Mouse (Mus musculus) CD4-positive, CD25-positive, alpha-beta regulatory T cell, adult 4 months (primary cell): ENCODE measurements around the gene Dhrs2. TPM values are rescaled to one million over a fixed set of nuclear protein-coding genes. Genes with fewer than 3 reads are reported as not detected.

Source experiments
- ATAC-seq: one replicate; pipeline ENCODE4 v1.8.0; 2017
- polyA plus RNA-seq, 2 experiments: library from polyadenylated mRNA; unstranded; fragments of 100-300 nt; shearing (Covaris generic); gene quantifications; one replicate each; pipeline ENCODE4 v1.2.1; 2017

Gene Dhrs2
- polyA plus RNA-seq, 2 experiments from 2014 or later, result not detected

DNA sequence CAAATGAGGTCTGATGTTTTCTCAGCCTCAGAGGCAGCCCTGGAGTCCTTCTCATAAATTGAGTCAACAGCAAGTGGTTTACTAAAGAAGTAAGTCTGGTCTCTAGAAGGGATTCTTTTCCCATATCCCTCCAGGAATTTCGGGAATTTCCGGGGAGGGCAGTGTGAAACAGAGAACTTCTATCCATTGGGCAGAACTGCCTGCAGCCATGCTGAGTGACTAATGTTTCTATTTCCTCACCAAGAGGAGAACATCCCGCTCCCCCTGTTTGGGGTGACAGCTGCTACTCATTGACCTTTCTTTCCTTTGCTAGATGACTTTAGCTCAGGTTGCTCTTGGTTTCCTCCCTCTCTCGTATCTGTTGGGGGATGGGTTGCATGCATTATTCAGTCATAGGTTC, 31.8 kb downstream of the Dhrs2 start:
- no peak for ATAC-seq

DNA sequence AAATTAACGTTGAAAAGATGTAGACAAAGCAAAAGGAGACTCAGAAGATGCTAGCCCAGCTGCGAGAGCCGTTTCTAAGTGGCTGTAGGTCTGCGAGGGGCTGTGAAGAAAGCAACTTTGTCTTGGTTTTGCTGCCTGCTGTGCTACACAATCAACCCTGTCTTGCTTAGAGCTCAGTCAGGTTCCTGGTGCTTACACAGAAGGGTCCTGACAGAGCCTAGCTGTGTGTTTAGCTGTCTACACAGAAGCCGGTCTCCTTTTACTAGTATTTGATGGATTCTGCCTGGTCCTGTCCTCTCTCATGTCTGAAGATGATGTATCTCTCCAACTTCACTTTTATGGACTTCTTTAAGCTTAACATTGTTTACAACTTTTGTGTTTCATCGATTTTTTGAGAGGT, 33.6 kb downstream of the Dhrs2 start:
- no peak for ATAC-seq

DNA sequence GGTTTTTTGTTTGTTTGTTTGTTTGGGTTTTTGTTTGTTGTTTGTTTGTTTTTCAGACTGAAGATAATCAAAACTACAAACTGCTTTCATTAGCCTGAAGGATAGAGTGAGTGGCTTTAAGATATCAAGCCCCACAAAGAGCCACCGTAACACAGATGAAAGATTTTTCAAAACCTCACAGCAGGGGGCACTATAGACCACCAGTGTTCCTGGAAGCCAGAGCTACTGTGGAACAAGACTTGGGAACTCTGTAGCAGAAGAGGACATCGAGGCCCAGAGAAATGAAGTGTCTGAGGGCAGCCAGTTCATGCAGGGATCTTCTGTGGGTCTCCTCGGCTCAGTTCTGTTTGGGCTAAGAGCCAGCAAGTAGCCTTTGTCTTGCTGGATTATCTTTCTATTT, 49.4 kb downstream of the Dhrs2 start:
- ATAC-seq, result no peak

DNA sequence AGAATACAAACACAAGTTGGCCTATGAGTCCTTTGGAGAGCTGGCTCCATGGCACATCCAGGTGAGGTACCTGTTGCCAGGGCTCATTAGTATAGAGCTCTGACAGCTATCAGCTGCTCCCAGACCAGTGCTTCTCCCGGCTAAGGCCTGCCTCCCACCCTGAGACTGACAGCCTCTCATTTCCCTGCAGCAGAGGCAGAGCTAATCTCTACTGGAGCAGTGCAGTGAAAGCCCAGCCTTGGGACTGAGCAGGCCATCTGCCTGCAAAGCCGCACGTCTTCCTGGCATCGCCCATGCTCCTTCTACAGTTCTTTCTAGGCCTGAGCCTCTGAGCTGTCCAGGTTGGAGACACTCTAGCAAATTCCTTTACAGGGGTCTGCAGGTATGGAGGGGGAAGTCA, 51.2 kb downstream of the Dhrs2 start:
- ATAC-seq, result no peak

DNA sequence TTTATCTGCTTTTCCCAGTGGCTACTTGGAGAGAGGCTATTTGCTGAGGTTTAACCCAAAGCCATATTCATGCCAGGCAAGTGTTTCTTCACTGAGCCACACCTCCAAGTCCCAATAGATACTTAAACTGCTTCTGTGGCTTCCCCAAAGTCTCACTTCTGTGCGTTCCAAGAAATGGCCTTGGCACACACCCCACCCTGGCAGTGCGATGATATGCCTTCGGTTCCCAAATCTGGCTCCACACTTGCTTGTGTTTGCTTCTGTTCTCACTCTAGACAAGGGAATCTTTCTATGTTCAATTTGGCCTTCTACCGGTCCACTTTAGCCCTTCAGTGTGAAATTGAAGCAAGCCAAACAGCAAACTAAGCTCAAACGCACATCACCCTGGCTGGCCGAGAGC, 53.0 kb downstream of the Dhrs2 start:
- ATAC-seq, result no peak

DNA sequence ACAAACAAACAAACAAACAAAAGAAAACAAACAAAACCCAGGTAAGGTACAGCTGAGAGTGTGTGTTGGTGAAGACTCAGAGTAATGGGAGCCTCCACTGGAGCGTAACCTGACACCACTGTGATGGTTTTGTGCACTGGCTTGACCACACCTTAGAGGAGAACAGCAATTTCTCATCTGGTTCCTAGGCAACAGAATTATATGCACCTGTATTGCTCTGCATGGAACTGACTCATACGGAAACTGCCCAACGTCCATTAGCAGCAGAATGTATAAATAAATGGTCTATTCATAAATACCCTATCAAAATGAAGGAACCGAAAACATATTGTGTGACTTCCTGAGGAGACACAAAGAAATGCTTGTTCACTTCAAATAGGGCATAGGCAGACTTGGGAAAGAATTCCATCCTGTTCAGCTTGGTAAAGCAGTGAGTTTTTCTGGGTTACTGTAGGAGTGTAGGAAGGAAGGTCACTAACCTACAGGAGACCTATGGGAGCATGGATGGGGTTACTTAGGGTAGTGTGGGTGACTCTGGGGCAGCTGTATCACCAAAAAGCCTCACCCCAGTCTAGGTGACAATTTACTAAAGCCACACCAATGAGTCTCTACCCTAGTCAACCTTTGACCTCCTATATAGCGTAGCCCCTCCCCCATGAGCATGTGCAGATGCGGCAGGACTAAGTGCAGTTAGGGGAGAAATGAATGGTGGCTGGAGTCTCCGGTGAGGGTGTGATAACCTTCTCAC, 57.7 kb downstream of the Dhrs2 start:
- no peak for ATAC-seq

Other genes with a start within 250 kb of the Dhrs2 start
- gene Gm17428, start 245.1 kb upstream of the Dhrs2 start, polyA plus RNA-seq, result not detected
- gene Myh7, start 227.4 kb upstream of the Dhrs2 start, polyA plus RNA-seq, result not detected
- gene Ngdn, start 206.6 kb upstream of the Dhrs2 start, polyA plus RNA-seq, result 100 to 1,000 TPM; 181 to 192 TPM
- gene Zfhx2, start 129.7 kb upstream of the Dhrs2 start, polyA plus RNA-seq, result 1 to 10 TPM; 4.2 to 4.6 TPM
- 10 to 100 TPM; 11.6 to 17.9 TPM for gene Thtpa, start 127.2 kb upstream of the Dhrs2 start, polyA plus RNA-seq
- 100 to 1,000 TPM; 110 to 194 TPM for gene Ap1g2, start 115.4 kb upstream of the Dhrs2 start, polyA plus RNA-seq
- not detected for gene Jph4, start 105.1 kb upstream of the Dhrs2 start, polyA plus RNA-seq